Mouse (Mus musculus) retina, embryonic 14.5 days (tissue): ENCODE results near the gene Iqcd.
A peak's percentile ranks its signal among the peaks of the same experiment; 100 is the strongest.

Source experiments
- DNase-seq: peaks from one replicate; pipeline ENCODE4 v3.0.0-alpha.2; 2015; ENCODE audit warnings: low spot score

Gene Iqcd

DNA sequence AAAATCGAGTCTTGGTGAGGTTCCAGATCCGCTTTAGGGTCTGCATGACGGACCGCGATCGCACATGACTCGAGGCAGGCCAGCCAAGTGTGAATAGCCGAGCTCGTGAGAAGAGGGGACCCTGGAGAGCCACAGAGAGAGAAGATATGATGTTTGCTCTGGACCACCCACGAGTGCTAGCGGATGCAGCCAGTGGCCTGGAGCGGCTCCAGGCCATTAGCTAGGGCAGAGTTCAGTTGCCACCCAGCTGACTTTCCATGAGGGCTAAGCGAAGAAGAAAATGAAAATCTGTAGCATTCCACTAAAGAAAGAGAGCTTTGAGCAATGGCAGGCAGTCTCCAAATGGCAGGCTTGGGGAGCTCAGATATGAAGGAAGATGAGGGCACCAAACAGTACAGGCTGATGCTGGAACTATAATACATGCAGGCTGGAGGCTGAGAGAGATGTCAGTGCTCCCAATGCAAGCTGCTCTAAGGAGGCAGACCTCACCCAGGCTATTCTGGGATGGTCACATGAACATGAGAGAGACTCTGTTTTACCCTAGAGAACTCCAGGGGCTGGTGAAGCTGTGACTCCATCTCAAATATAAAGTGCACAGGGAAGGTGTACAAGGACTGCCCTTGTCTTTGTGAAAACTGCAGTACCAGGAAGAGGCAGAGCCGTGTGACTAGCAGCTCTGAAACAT is 17.6 kb upstream of the Iqcd start:
- DNase-seq, result peak; percentile 35

DNA sequence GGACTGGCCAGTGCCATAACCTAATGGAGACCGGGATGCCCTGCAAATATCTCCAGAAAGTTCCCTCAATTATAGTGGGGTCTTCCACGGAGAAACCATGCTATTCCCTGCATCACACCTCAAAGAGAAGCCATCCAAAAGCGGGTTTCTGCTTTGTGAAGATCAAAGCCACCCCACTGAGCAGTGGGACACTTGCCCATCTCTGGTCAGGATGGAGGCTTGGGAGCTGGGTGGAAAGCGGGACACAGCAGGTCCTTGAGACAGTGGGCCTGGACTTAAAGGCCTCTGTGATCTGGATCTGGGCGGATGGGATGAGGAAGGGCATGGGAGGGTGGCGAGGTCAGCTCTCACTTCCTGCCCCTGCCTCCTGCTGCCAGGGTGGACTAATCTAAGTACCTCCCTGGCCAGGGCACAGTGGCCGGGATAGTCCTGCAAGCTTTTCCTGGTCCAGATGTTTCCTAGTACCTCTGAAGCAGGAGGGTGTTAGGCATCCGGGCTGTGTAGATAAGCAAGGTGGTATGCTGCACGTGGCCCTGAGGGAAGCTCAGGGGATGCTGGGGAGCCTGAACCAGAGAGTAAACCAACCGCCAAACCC is 14.2 kb upstream of the Iqcd start:
- no peak for DNase-seq

DNA sequence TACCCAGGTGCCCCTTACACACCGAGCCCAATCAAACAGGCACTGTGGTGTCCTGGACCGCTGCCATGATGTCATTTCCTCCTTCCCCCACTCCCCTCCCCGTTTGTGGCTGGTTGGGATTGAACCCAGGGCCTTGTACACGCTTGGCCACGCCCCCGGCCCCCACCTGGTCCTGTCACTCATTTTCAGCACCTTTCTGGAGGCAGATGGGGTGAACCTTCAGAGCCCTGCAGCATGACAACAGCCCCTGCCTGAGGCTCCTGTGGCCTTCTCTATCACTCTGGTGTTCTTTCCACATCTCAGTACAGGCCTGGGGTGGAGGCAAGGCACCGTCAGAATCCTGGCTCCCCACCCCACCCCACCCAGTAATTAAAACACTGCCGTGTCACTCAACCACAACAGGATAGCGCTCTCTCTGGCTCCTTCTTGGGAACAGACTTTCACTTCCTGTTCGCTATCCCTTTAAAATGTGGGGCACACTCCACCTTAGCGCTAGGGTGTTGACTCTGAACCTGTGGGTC is 12.0 kb upstream of the Iqcd start:
- DNase-seq, result no peak

DNA sequence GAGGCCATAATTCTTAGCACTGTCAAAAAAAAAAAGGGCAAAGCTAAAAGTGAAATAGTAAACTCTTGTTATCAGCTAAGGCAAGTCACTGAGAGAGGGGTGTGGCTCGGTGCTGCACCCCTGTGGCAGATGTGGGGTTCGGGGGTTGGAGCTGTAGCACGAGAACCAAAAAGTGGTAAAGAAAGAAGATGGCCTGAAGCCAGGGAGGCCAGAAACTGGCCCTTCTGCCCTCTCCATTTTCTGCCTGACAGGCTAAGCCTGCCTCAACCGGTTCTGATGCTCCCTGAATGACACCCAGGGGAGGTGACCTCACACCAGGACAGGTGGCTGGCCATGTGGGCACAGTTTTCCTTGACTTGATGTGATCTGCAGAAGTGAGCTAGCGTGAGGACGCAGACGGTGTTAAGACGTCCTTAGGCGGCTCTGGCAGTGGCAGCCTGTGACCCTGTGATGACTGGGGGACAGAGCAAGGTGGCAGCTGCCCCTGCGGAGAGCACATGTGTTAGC is 10.8 kb upstream of the Iqcd start:
- peak; percentile 37 for DNase-seq

DNA sequence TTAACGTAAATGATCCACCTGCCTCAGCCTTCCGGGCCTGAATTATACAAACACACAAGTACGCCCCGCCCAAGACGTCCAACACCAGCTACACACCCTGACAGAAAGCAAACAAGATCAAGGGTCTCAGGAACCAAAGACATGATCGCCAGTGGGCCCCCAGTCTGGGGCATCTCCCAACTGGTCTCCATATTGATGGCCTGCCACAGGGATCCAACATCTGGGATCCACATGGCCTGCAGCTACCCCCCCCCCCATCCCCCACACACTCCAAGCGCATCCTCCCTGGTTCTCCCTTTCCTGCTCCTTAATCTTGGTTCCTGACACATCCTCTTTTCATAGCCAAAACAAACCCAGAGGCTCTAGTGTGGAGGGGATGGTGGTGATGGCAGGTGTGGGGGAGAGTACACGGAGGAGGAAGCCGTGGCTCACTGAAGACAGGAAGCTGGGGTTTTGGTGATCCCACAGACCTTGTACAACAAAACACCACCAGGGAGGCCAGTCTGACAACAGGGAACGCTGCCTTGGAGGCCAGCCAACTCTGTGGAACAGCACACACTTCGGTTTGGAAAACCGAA is 10.2 kb upstream of the Iqcd start:
- peak; percentile 3 for DNase-seq

DNA sequence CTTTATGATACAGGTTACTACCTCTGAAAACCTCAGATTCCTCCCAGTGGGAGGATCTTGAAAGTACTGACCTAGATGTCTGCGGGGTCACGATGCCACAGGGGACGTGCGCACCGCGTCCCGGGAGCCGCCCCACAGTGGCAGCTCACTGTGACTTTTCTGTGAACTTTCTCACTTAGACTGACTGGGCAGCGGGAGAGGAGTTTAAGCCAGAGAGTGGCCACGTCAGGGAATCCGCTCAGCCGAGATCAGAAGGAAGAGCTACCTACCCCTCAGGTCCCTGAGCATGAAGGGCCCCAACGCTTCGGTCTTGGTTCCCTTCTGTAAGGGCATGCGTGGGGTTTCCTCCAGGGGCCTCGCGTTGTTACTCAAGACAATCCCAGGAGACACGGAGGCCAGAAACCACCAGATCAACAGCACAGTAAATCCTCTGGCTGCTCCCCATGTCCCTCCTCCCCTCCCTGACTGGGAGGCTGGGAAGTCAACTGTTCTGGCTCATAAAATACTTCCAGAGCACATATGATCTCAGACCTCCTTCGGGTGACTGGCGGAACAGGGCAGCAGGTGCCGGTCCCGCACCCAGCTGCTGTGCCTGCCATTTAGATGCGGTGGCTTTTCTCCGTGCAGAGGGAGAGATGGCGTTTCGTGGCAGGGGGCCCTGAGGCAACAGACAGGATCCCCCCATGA is 9.5 kb upstream of the Iqcd start:
- DNase-seq, result peak; percentile 49

DNA sequence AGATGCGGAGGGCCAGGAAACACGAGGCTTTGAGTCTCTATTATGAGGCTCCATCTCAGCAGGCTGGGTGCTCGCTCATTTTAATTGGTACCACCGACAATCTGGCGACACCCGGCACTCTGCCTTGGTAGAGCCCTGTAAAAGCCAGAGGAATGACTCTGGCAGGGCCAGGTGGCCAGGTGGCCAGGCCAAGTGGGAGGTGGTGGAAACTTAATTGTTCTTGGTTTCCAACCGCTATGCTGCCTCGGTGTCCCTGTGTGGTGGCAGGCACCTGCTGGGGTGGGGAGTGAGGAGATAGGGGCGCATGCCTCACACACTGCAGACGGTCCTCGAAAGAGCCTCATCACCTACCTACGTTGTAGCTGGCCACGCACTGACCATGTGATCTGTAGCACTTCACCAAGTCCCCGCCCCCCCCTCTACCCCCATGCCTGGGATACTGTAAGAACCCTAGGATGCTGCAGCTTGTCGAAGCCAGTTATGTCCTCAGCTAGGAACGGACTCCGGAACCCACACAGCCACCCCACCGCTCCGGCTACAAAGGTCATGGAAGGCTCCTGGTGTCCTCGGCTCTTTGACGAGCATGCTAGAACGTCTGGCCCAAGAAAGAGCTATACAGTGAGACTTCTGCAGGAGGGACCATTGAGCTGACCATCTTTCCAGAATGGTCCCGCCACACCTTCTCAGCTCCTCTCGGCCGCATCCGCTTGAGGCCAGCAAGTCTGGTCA is 8.8 kb upstream of the Iqcd start:
- peak; percentile 2 for DNase-seq

DNA sequence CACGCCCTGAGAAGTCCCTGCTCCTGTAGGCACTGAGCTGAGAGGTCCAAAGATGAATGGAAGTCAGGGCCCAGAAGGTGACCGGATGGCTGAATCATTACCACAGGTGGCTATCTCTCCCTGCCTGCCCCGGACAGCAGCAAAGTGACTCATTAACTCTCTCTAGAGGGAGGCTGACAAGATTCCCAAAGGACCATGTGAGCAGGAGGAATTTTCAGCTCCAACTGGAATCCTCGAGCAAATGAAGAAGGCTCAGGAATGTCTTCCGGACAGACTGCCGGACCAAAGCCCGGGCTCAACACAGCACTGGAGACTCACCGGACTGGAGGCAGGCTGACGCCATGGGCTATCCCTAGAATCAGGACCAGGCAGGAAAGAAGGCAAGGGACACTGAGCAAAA is 6.8 kb upstream of the Iqcd start:
- no peak for DNase-seq

DNA sequence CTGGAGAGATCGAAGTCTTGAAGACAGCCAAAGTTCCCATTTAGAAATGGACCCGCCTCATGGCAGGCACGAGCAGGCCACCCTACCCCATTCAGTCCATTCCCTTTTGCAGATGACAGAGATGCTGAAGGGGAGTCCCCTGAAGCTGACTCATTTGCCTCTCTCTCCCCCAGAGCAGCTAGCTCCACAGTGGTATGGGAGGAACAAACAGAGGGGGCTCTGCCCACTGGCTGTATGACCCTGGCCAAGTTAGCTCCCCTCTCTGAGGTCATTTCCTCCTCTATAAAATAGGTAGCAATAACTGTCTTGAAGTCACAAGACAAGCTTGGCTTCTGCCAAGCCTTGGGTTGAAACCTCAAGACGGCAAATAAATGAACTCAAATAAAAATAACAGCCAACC is 5.3 kb upstream of the Iqcd start:
- no peak for DNase-seq

DNA sequence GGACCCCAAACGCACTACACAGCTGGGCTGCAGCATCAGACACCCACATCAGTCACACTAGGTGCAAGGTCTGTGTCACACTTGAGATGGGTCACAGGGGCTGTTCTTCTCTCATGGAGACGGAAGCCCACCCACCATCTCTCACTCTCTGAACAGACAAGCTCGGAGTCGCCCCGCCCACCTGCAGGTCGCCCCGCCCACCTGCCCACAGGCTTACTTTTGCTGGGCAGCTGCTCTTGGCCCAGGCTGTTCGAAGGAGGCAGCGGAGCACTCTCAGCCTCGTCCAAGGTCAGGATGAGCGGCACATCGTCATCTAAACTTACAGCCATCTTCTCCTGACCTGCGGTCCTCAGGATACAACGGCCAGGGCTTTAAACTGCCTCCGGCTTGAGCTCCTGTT is 3.8 kb upstream of the Iqcd start:
- no peak for DNase-seq

DNA sequence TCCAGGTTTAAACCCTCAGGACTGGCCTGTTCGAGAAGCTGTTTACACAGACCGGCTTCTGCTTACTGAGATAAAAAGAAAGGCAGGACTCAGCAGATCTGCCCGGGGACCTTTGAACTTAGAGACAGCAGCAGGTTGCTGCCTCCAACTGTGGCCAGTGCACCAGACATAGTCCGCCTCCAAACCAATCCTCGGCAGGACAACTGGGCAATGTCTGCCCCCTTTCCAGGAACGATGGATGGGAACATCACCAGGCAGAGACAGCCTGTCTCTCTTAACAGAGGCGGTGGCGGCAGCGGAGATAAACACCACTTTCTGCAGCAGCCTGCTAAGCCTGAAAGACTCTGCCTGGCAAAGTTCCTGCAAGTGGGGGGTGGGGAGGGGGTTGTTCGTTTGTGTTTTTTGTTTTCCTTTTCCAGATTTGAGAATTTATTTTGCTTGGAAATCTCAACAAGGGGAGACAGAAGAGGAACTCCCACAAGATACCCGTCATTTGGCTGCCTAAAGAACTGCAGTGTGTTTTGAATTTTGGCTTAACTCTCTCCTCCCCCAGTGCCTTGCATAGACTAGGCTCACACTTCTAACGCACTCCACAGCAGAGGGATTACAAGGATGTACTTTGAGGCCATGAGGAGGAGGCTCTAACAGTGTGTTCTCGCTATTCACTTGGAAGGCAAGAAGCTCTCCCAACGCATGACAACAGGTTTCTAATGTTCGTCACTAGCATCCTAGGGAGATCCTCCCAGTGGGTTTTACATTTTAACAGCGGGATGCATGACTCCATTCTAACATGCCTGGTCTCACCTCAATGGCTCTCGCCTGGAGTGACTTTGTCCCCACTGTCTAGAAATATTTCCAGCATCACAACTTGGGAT is 1.8 kb upstream of the Iqcd start:
- no peak for DNase-seq

DNA sequence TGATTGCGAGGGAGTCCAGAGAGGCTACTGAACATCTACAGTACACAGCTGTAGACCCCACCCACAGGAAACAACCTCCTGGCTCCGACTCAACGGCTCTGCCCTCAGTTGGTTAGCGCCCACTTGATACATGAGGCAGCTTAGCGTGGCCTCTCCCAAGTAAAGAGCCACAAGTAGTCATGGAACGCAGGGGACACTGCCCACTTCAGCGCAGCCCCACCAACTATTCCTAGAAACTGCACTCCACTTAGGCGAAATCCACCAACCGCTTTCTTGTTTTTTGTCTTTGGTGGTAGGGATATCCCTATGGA is 1.2 kb upstream of the Iqcd start:
- no peak for DNase-seq

DNA sequence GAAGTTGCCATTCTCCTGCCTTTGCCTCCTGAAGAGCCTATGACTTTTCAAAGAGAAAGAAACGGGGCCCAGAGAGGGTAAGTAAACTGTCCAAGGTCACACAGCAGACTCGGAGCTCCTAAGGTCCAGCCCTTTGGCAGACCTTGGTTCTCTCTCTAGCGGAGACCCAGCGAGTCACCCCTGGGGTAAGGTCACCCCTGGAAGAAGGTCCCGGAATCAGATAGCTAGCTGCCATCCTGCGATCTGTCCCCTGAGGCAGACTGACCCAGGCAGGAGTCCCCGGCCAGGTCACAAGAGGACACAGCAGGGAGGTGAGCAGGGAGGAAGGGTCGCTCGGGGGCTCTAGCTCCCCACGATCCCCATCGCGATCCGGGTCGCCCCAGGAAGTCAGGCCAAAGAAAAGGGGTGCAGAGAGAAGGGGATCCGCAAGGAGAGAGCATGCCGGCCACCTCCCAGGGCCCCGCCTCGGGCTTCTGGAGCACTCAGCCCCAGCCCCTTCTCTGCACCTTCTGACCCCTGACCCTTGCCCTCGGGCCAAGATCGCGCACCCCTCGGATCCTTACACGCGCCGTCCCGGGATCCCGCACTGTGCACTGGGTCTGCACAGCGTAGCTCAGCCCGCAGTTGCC is 762 bp upstream of the Iqcd start:
- DNase-seq, result no peak

DNA sequence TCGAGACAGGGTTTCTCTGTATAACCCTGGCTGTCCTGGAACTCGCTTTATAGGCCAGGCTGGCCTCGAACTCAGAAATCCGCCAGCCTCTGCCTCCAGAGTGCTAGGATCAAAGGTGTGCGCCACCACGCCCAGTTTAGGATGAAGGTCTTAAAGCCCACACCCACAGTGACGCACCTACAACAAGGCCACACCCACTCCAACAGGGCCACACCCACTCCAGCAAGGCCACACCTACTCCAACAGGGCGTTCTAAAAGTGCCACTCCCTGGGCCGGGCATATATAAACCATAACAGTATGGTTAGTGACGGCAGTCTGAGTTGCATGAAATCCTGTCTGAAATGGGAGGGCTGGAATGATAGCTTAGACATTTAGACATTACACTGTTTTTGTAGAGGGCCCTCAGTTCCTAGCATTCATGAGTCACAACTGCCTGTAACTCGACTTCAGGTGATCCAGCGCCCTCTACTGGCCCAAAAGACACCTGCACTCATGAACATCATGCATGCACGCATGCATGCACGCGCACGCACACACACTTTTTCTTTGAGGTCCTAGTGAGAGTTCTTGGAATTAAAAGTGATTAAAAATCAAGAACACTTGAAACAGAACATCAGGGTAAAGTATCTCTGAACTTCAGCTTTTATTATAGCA is 1.7 kb downstream of the Iqcd start:
- no peak for DNase-seq

DNA sequence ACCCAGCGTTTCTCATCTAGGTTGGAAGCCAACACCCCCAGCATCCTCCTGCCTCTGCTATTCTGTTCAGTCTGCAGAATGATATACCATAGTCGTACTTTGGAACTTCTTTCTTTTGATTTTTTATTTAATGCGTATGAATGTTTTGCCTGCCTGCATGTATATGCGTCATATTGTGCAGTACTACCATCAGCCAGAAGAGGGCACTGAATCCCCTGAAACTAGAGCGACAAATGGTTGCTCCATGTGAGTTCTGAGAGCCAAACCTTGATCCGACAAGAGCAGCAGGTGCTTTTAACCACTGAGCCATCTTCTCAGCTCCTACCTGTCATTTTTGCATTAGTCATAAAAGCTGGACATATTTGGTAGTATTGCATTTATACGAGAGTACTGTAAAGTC is 3.3 kb downstream of the Iqcd start:
- DNase-seq, result no peak

DNA sequence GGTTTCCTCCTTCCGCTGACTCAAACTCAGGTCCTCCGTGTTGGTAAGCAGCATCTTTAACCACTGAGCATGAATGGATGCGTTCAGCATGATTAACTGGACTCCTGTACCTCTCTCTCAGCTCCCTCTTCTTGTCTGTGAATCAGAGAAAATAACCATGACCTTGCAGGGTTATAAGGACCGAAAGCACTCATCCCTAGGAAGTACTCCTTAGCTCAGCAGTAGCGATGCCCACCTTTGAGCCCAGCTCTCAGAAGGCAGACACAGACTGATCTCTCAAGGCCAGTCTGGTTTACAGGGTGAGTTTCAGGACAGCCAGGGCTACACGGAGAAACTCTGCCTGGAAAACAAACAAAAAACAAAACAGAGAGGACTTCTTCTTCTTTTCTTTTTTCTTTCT is 5.7 kb downstream of the Iqcd start:
- no peak for DNase-seq

DNA sequence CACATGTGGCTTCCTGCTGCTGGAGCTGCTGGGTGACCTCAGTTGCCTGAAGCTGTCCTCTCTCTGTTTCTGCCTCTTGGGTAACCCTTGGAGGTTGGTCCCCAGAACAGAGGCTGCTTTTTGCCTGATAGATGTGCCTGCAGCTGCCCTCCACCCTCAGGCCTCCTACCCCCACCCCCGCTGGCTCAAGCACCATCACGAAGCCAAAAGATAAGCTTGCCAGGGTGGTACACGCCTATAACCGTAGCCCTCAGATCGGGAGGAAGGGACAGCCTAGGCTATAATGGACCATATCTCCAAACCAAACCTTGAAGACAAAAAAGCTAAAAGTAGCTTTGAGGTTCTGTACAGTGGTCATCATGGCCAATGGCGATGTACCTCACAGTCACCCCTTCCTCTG is 10.8 kb downstream of the Iqcd start:
- no peak for DNase-seq

DNA sequence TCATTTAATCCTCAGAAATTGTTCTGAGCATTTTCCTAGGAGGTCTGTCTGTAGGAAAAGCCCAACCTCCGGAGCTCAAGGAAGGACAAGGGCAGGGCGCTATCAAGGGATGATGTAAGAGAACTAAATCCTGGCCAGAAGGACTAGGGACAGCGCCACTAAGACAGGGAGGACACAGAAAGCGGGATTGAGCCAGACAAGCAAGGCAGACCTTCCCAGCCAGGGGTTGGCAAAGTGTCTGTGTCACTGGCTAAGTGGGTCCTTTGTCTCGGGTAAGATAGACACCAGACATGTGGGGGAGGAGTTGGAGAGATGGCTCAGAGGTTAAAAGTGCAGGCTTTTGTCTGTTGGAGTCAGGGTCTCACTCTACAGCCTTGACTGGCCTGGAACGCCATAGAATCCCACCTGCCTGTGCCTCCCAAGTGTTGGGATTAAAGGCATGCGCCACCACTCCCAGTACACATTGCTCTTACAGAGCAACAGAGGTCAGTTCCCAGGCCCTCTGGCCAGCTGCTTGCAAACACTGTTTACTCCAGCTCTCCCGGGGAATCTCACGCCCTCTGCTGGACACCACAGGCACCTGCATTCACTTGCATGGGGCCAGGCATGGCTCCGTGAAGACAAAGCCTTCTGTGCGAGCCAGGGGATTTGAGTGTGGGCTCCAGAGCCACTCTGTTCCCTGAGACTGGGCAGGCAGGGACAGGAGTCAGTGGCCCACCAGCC is 12.3 kb downstream of the Iqcd start:
- DNase-seq, result peak; percentile 58

DNA sequence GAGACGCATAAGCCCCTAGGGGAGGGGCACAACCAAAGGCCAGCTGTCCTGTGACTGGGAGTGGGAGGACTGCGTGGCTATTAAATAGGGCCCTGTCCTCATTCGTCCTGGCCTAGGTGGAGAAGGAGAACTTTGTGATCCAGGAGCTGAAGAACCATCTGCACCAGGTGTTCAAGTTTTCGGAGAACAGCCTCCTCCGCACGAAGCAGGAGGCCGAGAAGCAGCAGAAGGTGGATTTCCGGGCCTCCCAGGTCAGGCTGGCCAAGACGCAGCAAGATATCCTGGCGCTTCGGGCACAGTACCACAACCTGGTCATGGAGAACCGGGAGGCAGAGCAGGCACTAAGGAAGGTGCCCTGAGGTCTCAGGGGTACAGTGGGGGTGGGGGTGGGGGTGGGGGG is 13.4 kb downstream of the Iqcd start:
- DNase-seq, result no peak

DNA sequence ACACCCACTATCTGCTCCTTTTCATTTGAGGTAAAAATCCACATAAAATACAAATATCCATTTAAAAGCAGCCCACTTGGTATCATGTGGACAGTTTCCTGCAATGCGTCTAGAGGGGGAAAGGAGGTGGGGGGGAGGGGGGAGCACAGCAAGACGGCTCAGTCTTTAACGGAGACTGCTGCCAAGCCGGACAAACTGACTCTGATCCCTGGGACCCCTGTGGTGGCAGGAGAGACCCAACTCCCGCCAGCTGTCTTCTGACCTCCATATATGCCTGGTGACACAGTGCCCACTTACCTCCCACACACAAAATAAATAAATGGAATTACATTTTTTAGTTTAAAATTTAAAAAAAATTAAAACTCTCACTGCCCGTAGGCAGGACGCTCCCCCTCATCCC is 14.7 kb downstream of the Iqcd start:
- DNase-seq, result no peak
